Mouse (Mus musculus): ENCODE measurements around the gene Hivep3. TPM values are rescaled to one million over a fixed set of nuclear protein-coding genes. Genes with fewer than 3 reads are reported as not detected.
A peak's percentile ranks its signal among the peaks of the same experiment; 100 is the strongest.

Hivep3 gene
- polyA plus RNA-seq, 1 experiment from 2014 or later: 8.2 TPM

GRCm38 (mm10) chr4:120082527-120082926, 348.9 kb downstream of the Hivep3 start:
- no peak overlapping the region for H3K4me3 ChIP-seq (ENCODE audit: low read depth, low read length)
- ATAC-seq (ENCODE audit: low read depth) (no peak), DNase-seq (ENCODE audit: low spot score) (no peak)
- no peaks in the 10 kb centered on the region for H3K9me3 ChIP-seq (ENCODE audit: control insufficient read depth, low read length)
- H3K36me3 ChIP-seq (ENCODE audit: control insufficient read depth, insufficient read depth, low read length): no peaks in the 10 kb centered on the region
- no peak overlapping the region for H3K9ac ChIP-seq (ENCODE audit: low read depth, low read length)
- no peak overlapping the region for H3K4me2 ChIP-seq (ENCODE audit: low read depth, low read length)
- no peaks in the 10 kb centered on the region for H3K4me1 ChIP-seq (ENCODE audit: control insufficient read depth, insufficient read depth, low read length)
- H3K27ac ChIP-seq (replicated peaks; ENCODE audit: low read depth, low read length): no peak overlapping the region
- H3K27me3 ChIP-seq (replicated peaks; ENCODE audit: control insufficient read depth, insufficient read depth, low read length): no peaks in the 10 kb centered on the region
- WGBS: 77% methylated on average over 5 of the region's 5 CpGs

GRCm38 (mm10) chr4:120083700-120084099, 350.1 kb downstream of the Hivep3 start:
- H3K27me3 ChIP-seq (replicated peaks; ENCODE audit: control insufficient read depth, insufficient read depth, low read length): no peaks in the 10 kb centered on the region
- H3K9me3 ChIP-seq (ENCODE audit: control insufficient read depth, low read length): no peaks in the 10 kb centered on the region
- 56% methylated on average over 3 of the region's 3 CpGs for WGBS
- no peaks in the 10 kb centered on the region for H3K4me1 ChIP-seq (ENCODE audit: control insufficient read depth, insufficient read depth, low read length)
- no peak overlapping the region for H3K4me3 ChIP-seq (ENCODE audit: low read depth, low read length)
- ATAC-seq (ENCODE audit: low read depth) (no peak), DNase-seq (ENCODE audit: low spot score) (peak; percentile 88)
- no peak overlapping the region for H3K9ac ChIP-seq (ENCODE audit: low read depth, low read length)
- H3K27ac ChIP-seq (replicated peaks; ENCODE audit: low read depth, low read length): no peak overlapping the region
- no peaks in the 10 kb centered on the region for H3K36me3 ChIP-seq (ENCODE audit: control insufficient read depth, insufficient read depth, low read length)
- no peak overlapping the region for H3K4me2 ChIP-seq (ENCODE audit: low read depth, low read length)

- H3K36me3 ChIP-seq (ENCODE audit: control insufficient read depth, insufficient read depth, low read length): no peaks in the 10 kb centered on the region
- no peak overlapping the region for H3K9ac ChIP-seq (ENCODE audit: low read depth, low read length)
- H3K4me2 ChIP-seq (ENCODE audit: low read depth, low read length): no peak overlapping the region
- no peaks in the 10 kb centered on the region for H3K9me3 ChIP-seq (ENCODE audit: control insufficient read depth, low read length)
- no peaks in the 10 kb centered on the region for H3K27me3 ChIP-seq (replicated peaks; ENCODE audit: control insufficient read depth, insufficient read depth, low read length)
- H3K27ac ChIP-seq (replicated peaks; ENCODE audit: low read depth, low read length): no peak overlapping the region
- WGBS: 82% methylated on average over 8 of the region's 8 CpGs
- DNase-seq (ENCODE audit: low spot score): no peak
- H3K4me3 ChIP-seq (ENCODE audit: low read depth, low read length): no peak overlapping the region
- no peaks in the 10 kb centered on the region for H3K4me1 ChIP-seq (ENCODE audit: control insufficient read depth, insufficient read depth, low read length)
- ATAC-seq (ENCODE audit: low read depth): no peak
Observed at GRCm38 (mm10) chr4:120089536-120089935, 356.0 kb downstream of the Hivep3 start.

- ATAC-seq (ENCODE audit: low read depth) (no peak), DNase-seq (ENCODE audit: low spot score) (no peak)
- no peak overlapping the region for H3K4me3 ChIP-seq (ENCODE audit: low read depth, low read length)
- H3K4me1 ChIP-seq (ENCODE audit: control insufficient read depth, insufficient read depth, low read length): no peaks in the 10 kb centered on the region
- no peak overlapping the region for H3K27ac ChIP-seq (replicated peaks; ENCODE audit: low read depth, low read length)
- no peaks in the 10 kb centered on the region for H3K36me3 ChIP-seq (ENCODE audit: control insufficient read depth, insufficient read depth, low read length)
- H3K4me2 ChIP-seq (ENCODE audit: low read depth, low read length): no peak overlapping the region
- H3K27me3 ChIP-seq (replicated peaks; ENCODE audit: control insufficient read depth, insufficient read depth, low read length): no peaks in the 10 kb centered on the region
- 95% methylated on average over 1 of the region's 1 CpGs for WGBS
- H3K9ac ChIP-seq (ENCODE audit: low read depth, low read length): no peak overlapping the region
- H3K9me3 ChIP-seq (ENCODE audit: control insufficient read depth, low read length): no peaks in the 10 kb centered on the region
Observed at GRCm38 (mm10) chr4:120091997-120092783, 358.6 kb downstream of the Hivep3 start.

GRCm38 (mm10) chr4:120096935-120097334, 363.4 kb downstream of the Hivep3 start:
- Histone ChIP-seq H3K4me2 (ENCODE audit: low read depth, low read length) (no peak overlapping the region), H3K4me1 (ENCODE audit: control insufficient read depth, insufficient read depth, low read length) (no peaks in the 10 kb centered on the region), H3K27ac (replicated peaks; ENCODE audit: low read depth, low read length) (no peak overlapping the region), H3K27me3 (replicated peaks; ENCODE audit: control insufficient read depth, insufficient read depth, low read length) (no peaks in the 10 kb centered on the region), H3K36me3 (ENCODE audit: control insufficient read depth, insufficient read depth, low read length) (no peaks in the 10 kb centered on the region), H3K9me3 (ENCODE audit: control insufficient read depth, low read length) (peaks cover 16% of the 10 kb centered on the region), H3K4me3 (ENCODE audit: low read depth, low read length) (no peak overlapping the region), H3K9ac (ENCODE audit: low read depth, low read length) (no peak overlapping the region)
- WGBS: 90% methylated on average over 19 of the region's 19 CpGs
- DNase-seq (ENCODE audit: low spot score) (no peak), ATAC-seq (ENCODE audit: low read depth) (no peak)

GRCm38 (mm10) chr4:120101186-120101585, 367.6 kb downstream of the Hivep3 start:
- Histone ChIP-seq H3K27ac (replicated peaks; ENCODE audit: low read depth, low read length) (no peak overlapping the region), H3K4me3 (ENCODE audit: low read depth, low read length) (no peak overlapping the region), H3K9ac (ENCODE audit: low read depth, low read length) (no peak overlapping the region), H3K9me3 (ENCODE audit: control insufficient read depth, low read length) (peaks cover 16% of the 10 kb centered on the region), H3K4me2 (ENCODE audit: low read depth, low read length) (no peak overlapping the region), H3K36me3 (ENCODE audit: control insufficient read depth, insufficient read depth, low read length) (no peaks in the 10 kb centered on the region), H3K4me1 (ENCODE audit: control insufficient read depth, insufficient read depth, low read length) (no peaks in the 10 kb centered on the region), H3K27me3 (replicated peaks; ENCODE audit: control insufficient read depth, insufficient read depth, low read length) (no peaks in the 10 kb centered on the region)
- no peak for DNase-seq (ENCODE audit: low spot score)
- ATAC-seq (ENCODE audit: low read depth): no peak

- peak; percentile 24 for DNase-seq (ENCODE audit: low spot score)
- Histone ChIP-seq H3K27me3 (replicated peaks; ENCODE audit: control insufficient read depth, insufficient read depth, low read length) (no peaks in the 10 kb centered on the region), H3K9me3 (ENCODE audit: control insufficient read depth, low read length) (peaks cover 3% of the 10 kb centered on the region; the same call in 1 of the 2 replicates), H3K27ac (replicated peaks; ENCODE audit: low read depth, low read length) (no peak overlapping the region), H3K4me1 (ENCODE audit: control insufficient read depth, insufficient read depth, low read length) (no peaks in the 10 kb centered on the region), H3K4me2 (ENCODE audit: low read depth, low read length) (no peak overlapping the region), H3K4me3 (ENCODE audit: low read depth, low read length) (no peak overlapping the region), H3K36me3 (ENCODE audit: control insufficient read depth, insufficient read depth, low read length) (no peaks in the 10 kb centered on the region), H3K9ac (ENCODE audit: low read depth, low read length) (no peak overlapping the region)
- 0 out of 2 replicates have a peak, but pooled peaks have one; percentile 15 for ATAC-seq (ENCODE audit: low read depth)
- WGBS: 50% methylated on average over 5 of the region's 5 CpGs
Observed at GRCm38 (mm10) chr4:120104599-120104998, 371.0 kb downstream of the Hivep3 start.

GRCm38 (mm10) chr4:120106362-120106761, 372.8 kb downstream of the Hivep3 start:
- Histone ChIP-seq H3K27ac (replicated peaks; ENCODE audit: low read depth, low read length) (no peak overlapping the region), H3K9me3 (ENCODE audit: control insufficient read depth, low read length) (no peaks in the 10 kb centered on the region), H3K4me1 (ENCODE audit: control insufficient read depth, insufficient read depth, low read length) (no peaks in the 10 kb centered on the region), H3K36me3 (ENCODE audit: control insufficient read depth, insufficient read depth, low read length) (no peaks in the 10 kb centered on the region), H3K27me3 (replicated peaks; ENCODE audit: control insufficient read depth, insufficient read depth, low read length) (no peaks in the 10 kb centered on the region), H3K4me3 (ENCODE audit: low read depth, low read length) (no peak overlapping the region), H3K4me2 (ENCODE audit: low read depth, low read length) (no peak overlapping the region), H3K9ac (ENCODE audit: low read depth, low read length) (no peak overlapping the region)
- no peak for ATAC-seq (ENCODE audit: low read depth)
- no peak for DNase-seq (ENCODE audit: low spot score)
- 88% methylated on average over 3 of the region's 3 CpGs for WGBS

- 68% methylated on average over 8 of the region's 8 CpGs for WGBS
- no peaks in the 10 kb centered on the region for H3K9me3 ChIP-seq (ENCODE audit: control insufficient read depth, low read length)
- ATAC-seq (ENCODE audit: low read depth) (no peak), DNase-seq (ENCODE audit: low spot score) (no peak)
- no peaks in the 10 kb centered on the region for H3K27me3 ChIP-seq (replicated peaks; ENCODE audit: control insufficient read depth, insufficient read depth, low read length)
- H3K9ac ChIP-seq (ENCODE audit: low read depth, low read length): no peak overlapping the region
- no peak overlapping the region for H3K4me2 ChIP-seq (ENCODE audit: low read depth, low read length)
- H3K27ac ChIP-seq (replicated peaks; ENCODE audit: low read depth, low read length): no peak overlapping the region
- H3K4me3 ChIP-seq (ENCODE audit: low read depth, low read length): no peak overlapping the region
- no peaks in the 10 kb centered on the region for H3K4me1 ChIP-seq (ENCODE audit: control insufficient read depth, insufficient read depth, low read length)
- H3K36me3 ChIP-seq (ENCODE audit: control insufficient read depth, insufficient read depth, low read length): no peaks in the 10 kb centered on the region
Observed at GRCm38 (mm10) chr4:120107787-120108186, 374.2 kb downstream of the Hivep3 start.
